Mouse (Mus musculus) kidney, postnatal 0 days (tissue): ENCODE results near the gene Zan. TPM values are rescaled to one million over a fixed set of nuclear protein-coding genes. Genes with fewer than 3 reads are reported as not detected.

ENCODE experiments used
- ATAC-seq: fragments of 200-750 bp; cut with Nextera tagmentation; replicated peaks from 2 replicates; pipeline ENCODE4 v1.8.0; 2017; ENCODE audit warnings: low read depth, moderate number of reproducible peaks, moderate TSS enrichment, moderate library complexity; ENCODE audit not compliant: low FRiP score
- DNase-seq: peaks from one replicate; pipeline ENCODE4 v3.0.0-alpha.2; 2016; ENCODE audit warnings: low spot score
- H3K27ac ChIP-seq: fragments of 300-500 bp; sonication (generic); 2 replicates; pipeline ENCODE4 v1.5.1; 2014; ENCODE audit warnings: mild to moderate bottlenecking
- H3K27me3 ChIP-seq: fragments of 300-500 bp; sonication (generic); 2 replicates; pipeline ENCODE4 v1.6.1; 2014; ENCODE audit warnings: low read length, mixed read lengths; ENCODE audit not compliant: insufficient read depth
- H3K36me3 ChIP-seq: fragments of 300-500 bp; sonication (generic); 2 replicates; pipeline ENCODE4 v1.6.1; 2014; ENCODE audit warnings: low read length, mixed read lengths; ENCODE audit not compliant: insufficient read depth
- H3K4me1 ChIP-seq: fragments of 300-500 bp; sonication (generic); replicated peaks from 2 replicates; pipeline ENCODE4 v1.6.1; 2014; ENCODE audit warnings: antibody characterized with exemption, low read length, mixed read lengths; ENCODE audit not compliant: insufficient read depth
- H3K4me2 ChIP-seq: fragments of 300-500 bp; sonication (generic); 2 replicates; pipeline ENCODE4 v1.6.1; 2014; ENCODE audit warnings: mild to moderate bottlenecking, low read length, moderate library complexity, mixed read lengths
- H3K4me3 ChIP-seq: fragments of 300-500 bp; sonication (generic); replicated peaks from 2 replicates; pipeline ENCODE4 v1.5.1; 2014; ENCODE audit warnings: low read depth, low read length
- H3K9ac ChIP-seq: fragments of 300-500 bp; sonication (generic); 2 replicates; pipeline ENCODE4 v1.6.1; 2014; ENCODE audit warnings: low read depth, low read length
- H3K9me3 ChIP-seq: fragments of 300-500 bp; sonication (generic); replicated peaks from 2 replicates; pipeline ENCODE4 v1.6.1; 2016; ENCODE audit warnings: low read length, inconsistent platforms, mixed read lengths
- CTCF ChIP-seq: IDR thresholded peaks from 2 replicates; pipeline ENCODE4 v1.5.1; 2016; ENCODE audit warnings: antibody characterized with exemption, low read depth, mild to moderate bottlenecking, moderate library complexity
- WGBS: fragments of 180-500 bp; shearing (Covaris S2); extraction: QIAGEN DNeasy Blood & Tissue Kit; methylation state at CpG from one replicate; pipeline ENCODE4 v1.1.7; 2014; 5-methylcytosine and 5-hydroxymethylcytosine counted together
- polyA plus RNA-seq: library from polyadenylated mRNA; unstranded; fragments of >200 nt; fragmentation: Nextera tagmentation; extraction: Ambion mirVana; gene quantifications from 2 replicates; pipeline ENCODE4 v1.2.1, GENCODE M21; 2015

Zan gene
- polyA plus RNA-seq, 1 experiment from 2014 or later = 0.16 TPM

- DNase-seq (peak; percentile 46), ATAC-seq (no peak)
- peaks cover 7% of the 10 kb centered on the region; the same call in 1 of the 2 replicates for H3K4me1 ChIP-seq
- peak; percentile 68; the same call in 1 of the 2 replicates for TF ChIP-seq CTCF
- no peak overlapping the region for H3K4me3 ChIP-seq
- 77% methylated on average over 11 of the region's 11 CpGs for WGBS
- H3K27me3 ChIP-seq = no peaks in the 10 kb centered on the region
- H3K27ac ChIP-seq = no peak overlapping the region
- H3K9me3 ChIP-seq = no peaks in the 10 kb centered on the region
- no peaks in the 10 kb centered on the region for H3K36me3 ChIP-seq
- no peak overlapping the region for H3K9ac ChIP-seq
- no peak overlapping the region for H3K4me2 ChIP-seq
Measured at GRCm38 (mm10) chr5:137512847-137513794, 36.3 kb upstream of the Zan start.

GRCm38 (mm10) chr5:137511706-137512105 is 34.8 kb upstream of the Zan start:
- no peak overlapping the region for H3K27ac ChIP-seq
- ATAC-seq (no peak), DNase-seq (no peak)
- H3K27me3 ChIP-seq = no peaks in the 10 kb centered on the region
- TF ChIP-seq CTCF = no peak
- peak overlapping the region; percentile 94 for H3K4me2 ChIP-seq
- H3K9ac ChIP-seq = peak overlapping the region; percentile 100; the same call in 1 of the 2 replicates
- peaks cover 7% of the 10 kb centered on the region; the same call in 1 of the 2 replicates for H3K4me1 ChIP-seq
- WGBS = 52% methylated on average over 3 of the region's 3 CpGs
- no peaks in the 10 kb centered on the region for H3K36me3 ChIP-seq
- peak overlapping the region; percentile 98; the same call in 1 of the 2 replicates for H3K4me3 ChIP-seq
- H3K9me3 ChIP-seq = no peaks in the 10 kb centered on the region

DNA sequence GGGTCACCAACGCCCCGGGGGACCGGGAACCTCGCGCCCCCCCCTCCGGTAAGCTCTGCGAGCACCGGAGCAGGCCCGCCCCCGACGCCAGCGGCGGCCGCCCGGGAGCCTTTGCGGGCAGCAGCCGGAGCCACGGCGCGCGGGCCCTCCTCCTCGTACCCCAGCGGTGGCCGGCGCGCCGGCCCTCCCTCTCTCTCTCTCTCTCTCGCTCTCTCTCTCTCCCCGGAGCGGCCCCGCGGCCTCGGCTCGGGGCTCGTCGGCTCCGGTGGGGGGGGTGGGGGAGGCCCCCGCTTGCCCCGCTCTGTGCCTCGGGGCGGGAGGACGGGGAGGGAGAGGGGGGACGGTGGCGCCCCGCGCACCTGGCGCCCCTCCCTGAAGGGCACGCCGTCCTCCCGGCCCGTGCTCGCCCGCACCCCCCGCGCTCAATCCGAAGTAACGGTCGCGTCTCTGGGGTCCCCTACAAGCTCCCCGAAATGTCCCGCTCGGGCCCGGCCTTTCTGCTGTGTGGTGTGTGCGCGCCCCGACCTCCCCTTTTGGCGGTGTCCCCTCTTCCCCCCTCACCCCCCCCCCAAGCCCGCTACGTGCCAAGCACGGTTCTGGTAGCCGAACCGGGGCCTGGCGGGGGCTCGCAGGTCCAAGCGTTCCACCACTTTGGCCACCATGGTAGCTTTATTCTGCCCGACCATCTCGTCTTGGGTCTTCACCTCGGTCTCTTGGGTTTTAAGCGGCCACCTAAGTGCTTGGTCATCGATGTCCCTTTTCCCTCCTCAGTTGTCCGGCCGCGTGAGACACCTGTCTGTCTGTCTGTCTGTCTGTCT is 33.9 kb upstream of the Zan start:
- ATAC-seq = peak; percentile 38
- Histone ChIP-seq H3K4me1 (peaks cover 7% of the 10 kb centered on the region; the same call in 1 of the 2 replicates), H3K27ac (peak overlapping the region; percentile 93), H3K4me3 (peak overlapping the region; percentile 98), H3K27me3 (no peaks in the 10 kb centered on the region), H3K36me3 (no peaks in the 10 kb centered on the region), H3K9ac (peak overlapping the region; percentile 100), H3K4me2 (peak overlapping the region; percentile 94), H3K9me3 (no peaks in the 10 kb centered on the region)
- WGBS = under 1% methylated on average over 40 of the region's 83 CpGs
- no peak for DNase-seq
- no peak for TF ChIP-seq CTCF

DNA sequence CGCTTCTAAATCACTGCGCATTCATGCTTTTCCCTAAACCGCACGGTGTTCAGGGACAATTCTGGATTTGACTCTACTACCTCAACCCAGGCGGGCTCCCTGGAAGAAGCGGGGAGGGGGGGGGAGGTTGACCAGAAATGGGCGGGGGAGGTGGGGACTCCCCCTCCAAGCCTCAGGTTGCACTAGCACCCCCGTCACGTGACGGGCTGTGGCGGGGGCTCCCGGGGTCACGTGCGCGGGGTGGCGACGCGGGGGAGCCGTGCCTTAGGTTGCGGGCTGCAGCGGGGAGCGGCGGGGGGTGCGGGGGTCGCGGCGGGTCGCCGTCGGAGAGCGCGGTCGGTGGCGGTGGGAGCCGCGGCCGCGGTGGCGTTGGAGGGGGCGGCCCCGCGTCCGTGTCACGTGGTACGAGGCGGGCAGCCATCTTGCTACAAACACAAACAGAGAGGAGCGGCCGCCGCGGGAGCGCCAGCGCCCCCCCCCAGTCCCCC is 33.2 kb upstream of the Zan start:
- H3K27ac ChIP-seq = peak overlapping the region; percentile 93
- H3K9me3 ChIP-seq = no peaks in the 10 kb centered on the region
- WGBS = 2% methylated on average over 39 of the region's 52 CpGs
- DNase-seq (peak; percentile 86), ATAC-seq (peak; percentile 74)
- peak overlapping the region; percentile 98 for H3K4me3 ChIP-seq
- no peaks in the 10 kb centered on the region for H3K36me3 ChIP-seq
- no peaks in the 10 kb centered on the region for H3K27me3 ChIP-seq
- H3K9ac ChIP-seq = peak overlapping the region; percentile 100
- TF ChIP-seq CTCF = no peak
- H3K4me2 ChIP-seq = peak overlapping the region; percentile 94
- peaks cover 7% of the 10 kb centered on the region; the same call in 1 of the 2 replicates for H3K4me1 ChIP-seq

- H3K9me3 ChIP-seq = no peaks in the 10 kb centered on the region
- H3K36me3 ChIP-seq = no peaks in the 10 kb centered on the region
- 76% methylated on average over 6 of the region's 6 CpGs for WGBS
- TF ChIP-seq CTCF = peak; percentile 36; the same call in 1 of the 2 replicates
- no peaks in the 10 kb centered on the region for H3K27me3 ChIP-seq
- no peak for DNase-seq
- no peak overlapping the region for H3K4me2 ChIP-seq
- H3K9ac ChIP-seq = no peak overlapping the region
- no peak overlapping the region for H3K27ac ChIP-seq
- no peak overlapping the region for H3K4me3 ChIP-seq
- peaks cover 10% of the 10 kb centered on the region; the same call in 1 of the 2 replicates for H3K4me1 ChIP-seq
- no peak for ATAC-seq
Measured at GRCm38 (mm10) chr5:137504041-137504440, 27.2 kb upstream of the Zan start.
